Mouse (Mus musculus): ENCODE results near the gene Acer3. TPM values are rescaled to one million over a fixed set of nuclear protein-coding genes. Genes with fewer than 3 reads are reported as not detected.

Gene Acer3
- total and polyA plus RNA-seq, 3 experiments: 17.2 to 41.7 TPM; not detected in 1

DNA sequence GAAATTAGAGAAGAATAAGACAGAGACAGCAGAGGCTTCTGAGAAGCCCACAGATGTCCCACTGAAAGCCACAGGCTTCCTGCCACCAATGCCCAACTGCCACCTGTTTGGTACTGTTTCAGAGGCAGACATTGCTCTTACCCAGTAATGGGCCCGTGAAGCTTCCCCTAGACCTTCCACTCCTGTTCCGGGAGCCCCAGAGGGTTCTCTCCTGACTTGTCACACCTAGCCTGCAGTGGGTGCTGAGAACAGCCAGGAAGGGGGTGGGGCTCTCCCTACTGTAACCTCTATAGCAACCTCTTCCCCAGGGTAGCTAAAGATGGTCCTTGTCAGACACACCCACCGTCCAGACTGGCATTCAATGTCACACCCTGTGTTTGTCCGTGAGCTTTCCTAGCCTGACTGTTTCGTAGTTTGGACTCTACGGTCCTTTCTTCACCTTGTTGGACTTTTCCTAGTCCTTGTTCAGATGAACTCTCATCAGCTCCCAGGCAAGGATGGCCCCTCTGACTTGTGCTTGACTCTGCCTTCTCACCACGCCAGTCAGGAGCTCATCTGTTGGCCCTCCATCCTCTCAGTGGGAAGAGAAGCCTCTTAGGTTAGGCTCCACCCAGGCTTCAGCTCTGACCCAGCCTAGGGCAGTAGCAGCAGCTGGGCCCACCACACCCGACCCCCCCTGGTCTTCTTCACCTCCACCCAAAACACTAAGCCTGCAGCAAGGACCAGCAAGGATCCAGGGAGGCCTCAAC lies 144.5 kb downstream of the Acer3 start:
- Histone ChIP-seq H3K27ac (ENCODE audit: control insufficient read depth, low read depth, low read length) (no peak overlapping the region), H3K9me3 (replicated peaks; ENCODE audit: insufficient read depth, low read length) (no peaks in the 10 kb centered on the region), H3K4me3 (ENCODE audit: control insufficient read depth in 1 of 2, insufficient read depth in 1 of 2, low read depth in 2 of 2, low read length in 2 of 2) (no peak overlapping the region), H3K79me2 (ENCODE audit: control insufficient read depth, insufficient read depth, low read length, poor library complexity) (no peaks in the 10 kb centered on the region), H3K9ac (ENCODE audit: control insufficient read depth, low read depth, low read length, poor library complexity, severe bottlenecking) (no peak overlapping the region), H3K27me3 (ENCODE audit: control insufficient read depth in 1 of 2, insufficient read depth in 2 of 2, low read length in 2 of 2) (no peaks in the 10 kb centered on the region), H3K4me1 (ENCODE audit: control insufficient read depth in 1 of 2, insufficient read depth in 2 of 2, low read length in 2 of 2) (0 out of 4 replicates have a peak, but pooled peaks cover 2 to 3% of the 10 kb centered on the region in 2 experiments), H3K36me3 (ENCODE audit: control insufficient read depth in 1 of 2, insufficient read depth in 2 of 2, low read length in 2 of 2) (no peaks in the 10 kb centered on the region)
- TF ChIP-seq CTCF (IDR thresholded peaks at IDR 0.05 in 2 of 3, conservative IDR thresholded peaks at IDR 0.05 in 1 of 3; ENCODE audit: control insufficient read depth in 1 of 3, insufficient read depth in 1 of 3, low read depth in 2 of 3, low read length in 3 of 3, poor library complexity in 1 of 3, severe bottlenecking in 1 of 3) (no peak), CHD2 (IDR thresholded peaks at IDR 0.05; ENCODE audit: low read length) (no peak), POLR2AphosphoS5 (IDR thresholded peaks at IDR 0.05; ENCODE audit: borderline replicate concordance, low read depth, low read length) (no peak), ZC3H11A (IDR thresholded peaks at IDR 0.05; ENCODE audit: low read depth, low read length) (no peak), GABPA (IDR thresholded peaks at IDR 0.05; ENCODE audit: low read depth, low read length) (no peak), NELFE (IDR thresholded peaks at IDR 0.05; ENCODE audit: low read depth, low read length) (no peak), MEF2A (IDR thresholded peaks at IDR 0.05; ENCODE audit: extremely low read depth, insufficient replicate concordance, low read depth, low read length, poor library complexity, severe bottlenecking) (no peak), USF2 (IDR thresholded peaks at IDR 0.05; ENCODE audit: borderline replicate concordance in 1 of 2, insufficient read depth in 1 of 2, low read depth in 1 of 2, low read length in 2 of 2) (no peak), MAZ (IDR thresholded peaks at IDR 0.05; ENCODE audit: low read depth, low read length) (no peak), BHLHE40 (IDR thresholded peaks at IDR 0.05; ENCODE audit: borderline replicate concordance, low read depth, low read length) (no peak), JUND (IDR thresholded peaks at IDR 0.05; ENCODE audit: low read depth, low read length) (no peak), RCOR1 (IDR thresholded peaks at IDR 0.05; ENCODE audit: low read depth, low read length) (no peak), POLR2A (IDR thresholded peaks at IDR 0.05; ENCODE audit: control insufficient read depth in 1 of 2, insufficient read depth in 1 of 2, low read depth in 1 of 2, low read length in 2 of 2, poor library complexity in 1 of 2) (no peak), KAT2A (conservative IDR thresholded peaks at IDR 0.05; ENCODE audit: low read depth, low read length) (no peak), CHD1 (IDR thresholded peaks at IDR 0.05; ENCODE audit: low read depth, low read length) (no peak), MAFK (IDR thresholded peaks at IDR 0.05; ENCODE audit: borderline replicate concordance, low read depth, low read length) (no peak), TBP (IDR thresholded peaks at IDR 0.05; ENCODE audit: low read depth, low read length) (no peak), TAL1 (IDR thresholded peaks at IDR 0.05; ENCODE audit: low read length) (no peak)
- no peak for DNase-seq (ENCODE audit: low read depth, low spot score)

All from MEL (cell line).